Mouse (Mus musculus) cerebellum, adult 11 months (tissue): ENCODE measurements at regions not wholly inside any gene's neighbourhood (a gene's known extent, or its start where the extent isn't known, plus 50 kb on each side); places are given as distances from the start of the nearest gene placed in this dataset.

Experiments
- DNase-seq: peaks from one replicate; pipeline ENCODE4 v3.0.0; 2022

- no peak for DNase-seq
These were observed 157.7 kb upstream of the 1700009N14Rik start for GRCm38 (mm10) chr4:39292348-39292845.

DNA sequence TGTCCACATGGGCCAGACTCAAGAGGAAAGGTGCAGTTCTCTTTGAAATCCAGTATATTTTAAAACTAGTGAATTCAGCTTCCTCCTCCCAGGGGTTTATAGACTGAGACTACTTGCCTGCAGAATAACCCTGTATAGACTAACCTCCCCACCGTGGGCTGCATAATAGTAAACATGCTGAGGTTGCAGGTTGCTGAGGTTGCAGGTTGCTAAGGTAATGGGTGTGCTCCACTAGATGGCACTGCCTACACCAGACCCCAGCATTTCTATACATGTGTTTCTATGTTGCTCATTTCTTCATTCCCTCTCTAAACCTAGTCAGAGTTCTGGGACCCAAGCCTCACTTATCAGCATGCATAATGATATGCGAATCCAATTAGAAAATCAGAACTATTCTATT, 140.0 kb upstream of the 1700009N14Rik start:
- DNase-seq = no peak

DNA sequence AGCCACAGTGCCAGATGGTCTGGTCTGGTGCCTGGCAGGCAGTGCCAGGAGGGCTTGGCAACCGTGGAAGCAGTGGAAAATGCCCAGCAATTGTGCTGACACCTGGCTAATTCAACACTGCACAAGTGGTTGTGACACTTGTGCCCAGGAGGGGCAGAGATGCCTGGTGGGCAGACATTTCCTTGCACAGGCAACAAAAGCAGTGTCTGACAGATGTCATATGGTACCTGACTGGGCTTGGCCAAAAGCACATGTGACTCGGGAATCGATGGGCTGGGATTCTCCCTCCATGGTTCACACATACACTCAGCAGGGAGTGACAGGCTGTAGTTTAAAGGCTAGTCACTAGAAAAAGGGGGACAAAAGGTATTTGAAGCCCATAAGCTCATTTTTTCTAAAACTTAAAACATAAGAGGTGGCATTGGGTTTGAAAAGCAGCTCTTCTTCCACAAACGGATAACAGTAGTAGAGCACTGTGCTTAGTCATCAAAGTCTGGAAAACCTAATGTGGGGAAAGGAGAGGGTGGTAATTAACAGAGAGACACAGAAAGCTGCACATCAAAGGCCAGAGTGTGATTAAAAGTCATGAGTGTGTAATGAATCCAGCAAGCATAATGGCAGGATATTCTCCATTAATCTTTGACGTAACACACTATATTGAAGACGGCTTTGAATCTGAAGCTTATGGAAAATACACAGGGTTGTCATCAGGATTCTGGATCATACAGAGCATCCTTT, 105.5 kb upstream of the 1700009N14Rik start:
- peak; percentile 87 for DNase-seq

DNA sequence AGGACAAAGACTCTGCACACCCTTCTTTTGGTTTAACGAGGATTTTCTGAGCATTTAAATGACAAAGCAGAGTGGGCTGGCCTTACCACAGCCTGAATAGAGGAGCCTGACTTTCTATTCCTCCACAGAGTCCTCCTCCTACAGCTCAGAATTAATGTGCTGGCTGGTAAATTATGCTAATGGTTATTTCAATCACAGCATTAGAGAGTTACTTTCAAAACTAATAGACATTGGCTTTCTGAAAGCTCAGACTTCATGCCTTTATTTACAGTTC, 105.0 kb upstream of the 1700009N14Rik start:
- DNase-seq = no peak

DNA sequence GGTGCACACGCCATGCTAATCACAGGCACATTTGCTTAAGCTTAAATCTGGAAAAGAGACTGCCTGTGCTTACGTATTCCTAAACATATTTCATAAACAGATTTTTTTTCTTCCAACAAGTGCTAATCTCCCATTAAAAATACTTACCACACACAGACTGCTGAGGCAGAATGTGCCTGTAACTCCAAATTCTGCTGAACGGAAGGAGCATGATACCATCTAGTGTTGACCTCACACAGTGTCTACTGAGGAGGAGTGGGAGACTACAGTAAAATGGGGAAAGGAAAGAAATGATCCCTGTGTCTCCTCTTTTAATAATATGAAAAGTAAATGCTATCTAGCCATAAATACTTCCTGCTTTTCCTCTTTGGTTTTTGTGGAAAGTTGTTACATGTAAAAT, 81.9 kb upstream of the 1700009N14Rik start:
- DNase-seq = no peak

DNA sequence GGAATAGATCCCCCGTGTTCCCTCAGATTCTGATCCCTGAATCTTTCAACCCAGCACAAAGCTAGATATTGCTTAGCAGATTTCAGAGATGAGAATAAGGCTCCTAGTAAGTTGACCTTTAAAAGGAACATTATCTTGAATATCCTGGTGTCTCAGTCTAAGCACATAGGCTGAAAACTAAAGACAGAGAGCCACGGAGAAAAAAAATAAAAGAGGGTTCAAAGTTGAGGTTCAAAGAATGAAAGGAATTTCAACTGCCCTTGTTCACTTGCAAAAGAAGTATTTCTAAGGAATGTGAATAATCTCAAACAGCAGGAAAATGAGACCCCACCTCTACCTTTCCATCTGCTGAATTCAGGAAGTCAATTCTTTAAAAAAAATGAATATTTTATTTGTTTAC, 69.3 kb upstream of the 1700009N14Rik start:
- no peak for DNase-seq

- DNase-seq = no peak
These were observed 51.9 kb upstream of the 1700009N14Rik start for GRCm38 (mm10) chr4:39398226-39398625.
